Mouse (Mus musculus) bone marrow macrophage, adult 2 months (primary cell): ENCODE measurements around the gene Rev3l. TPM values are rescaled to one million over a fixed set of nuclear protein-coding genes. Genes with fewer than 3 reads are reported as not detected.

Source experiments
- H3K27ac ChIP-seq: 2 replicates; pipeline ENCODE4 v1.5.1; 2012; ENCODE audit warnings: low read depth, low read length; ENCODE audit not compliant: insufficient read depth
- H3K4me1 ChIP-seq: 2 replicates; pipeline ENCODE4 v1.6.1; 2012; ENCODE audit warnings: low read length; ENCODE audit not compliant: control insufficient read depth, insufficient read depth
- H3K4me3 ChIP-seq: 2 replicates; pipeline ENCODE4 v1.5.1; 2012; ENCODE audit warnings: mild to moderate bottlenecking, low read length, moderate library complexity; ENCODE audit not compliant: insufficient read depth
- CTCF ChIP-seq: IDR thresholded peaks from 2 replicates; pipeline ENCODE4 v1.5.1; 2012; ENCODE audit warnings: low read depth, mild to moderate bottlenecking, low read length, moderate library complexity
- POLR2A ChIP-seq: IDR thresholded peaks from 2 replicates; pipeline ENCODE4 v1.6.1; 2012; ENCODE audit warnings: mild to moderate bottlenecking, low read depth, low read length, borderline replicate concordance
- polyA plus RNA-seq: library from polyadenylated mRNA; stranded (reverse); fragments of >200 nt; gene quantifications from 2 replicates; pipeline ENCODE4 v1.2.4, GENCODE M21; 2012; ENCODE audit not compliant: missing spikeins, insufficient read depth, insufficient read length

Gene Rev3l
- polyA plus RNA-seq, 1 experiment = 11.7 TPM

DNA sequence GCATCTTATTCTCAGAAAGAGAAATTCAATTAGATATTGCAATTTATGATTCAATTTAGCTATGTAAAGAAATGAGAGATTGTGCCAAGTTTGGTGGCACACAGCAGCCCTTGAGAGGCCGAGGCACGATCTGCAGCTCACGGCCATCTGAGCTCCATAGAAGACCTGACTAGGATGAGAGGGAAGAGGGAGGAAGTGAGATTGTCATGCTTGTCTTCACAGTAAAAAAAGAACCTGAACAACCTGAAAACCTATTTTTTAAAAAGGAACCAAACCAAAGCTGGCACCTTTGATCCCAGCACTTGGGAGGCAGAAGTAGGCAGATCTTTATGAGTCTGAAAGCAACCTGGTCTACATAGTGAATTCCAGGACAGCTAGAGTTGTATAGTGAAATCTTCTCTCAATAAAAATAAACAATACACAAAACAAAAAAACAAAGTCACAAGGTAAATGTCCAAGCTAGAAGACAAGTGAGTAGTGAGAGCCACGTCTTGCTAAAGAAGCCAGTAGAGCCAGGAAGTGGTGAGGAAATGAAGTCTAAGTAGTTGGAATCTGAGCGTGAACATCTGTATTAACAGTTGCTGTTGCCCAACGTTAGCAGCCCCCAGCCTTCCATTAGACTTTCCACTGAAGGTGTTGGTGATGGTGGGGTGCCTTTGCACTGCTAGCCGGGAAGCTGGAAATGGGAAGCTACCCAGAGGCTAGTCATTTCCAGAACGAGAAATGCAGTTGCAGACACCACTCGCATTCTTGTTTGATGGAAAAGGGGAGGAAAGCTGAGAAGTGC lies 42.2 kb downstream of the Rev3l start:
- Histone ChIP-seq H3K27ac (no peak overlapping the region), H3K4me1 (0 out of 2 replicates have a peak, but pooled peaks cover 2% of the 10 kb centered on the region), H3K4me3 (no peak overlapping the region)
- TF ChIP-seq POLR2A (no peak), CTCF (no peak)

DNA sequence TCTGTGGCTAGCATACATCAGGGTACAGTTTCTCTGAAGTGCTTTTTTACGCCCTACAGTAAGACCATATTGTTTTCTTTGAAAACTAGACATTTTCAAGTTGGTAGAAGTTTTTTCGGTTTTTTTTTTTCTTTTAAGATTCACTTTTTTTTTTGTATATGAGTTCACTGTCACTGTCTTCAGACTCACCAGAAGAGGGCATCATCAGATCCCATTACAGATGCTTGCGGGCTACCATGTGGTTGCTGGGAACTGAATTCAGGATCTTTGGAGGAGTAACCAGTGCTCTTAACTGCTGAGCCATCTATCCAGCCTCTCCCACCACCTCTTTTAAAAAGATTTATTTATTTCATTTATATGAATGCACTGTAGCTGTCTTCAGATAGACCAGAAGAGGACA lies 45.0 kb downstream of the Rev3l start:
- TF ChIP-seq CTCF (no peak), POLR2A (no peak)
- Histone ChIP-seq H3K4me1 (0 out of 2 replicates have a peak, but pooled peaks cover 2% of the 10 kb centered on the region), H3K27ac (no peak overlapping the region), H3K4me3 (no peak overlapping the region)

DNA sequence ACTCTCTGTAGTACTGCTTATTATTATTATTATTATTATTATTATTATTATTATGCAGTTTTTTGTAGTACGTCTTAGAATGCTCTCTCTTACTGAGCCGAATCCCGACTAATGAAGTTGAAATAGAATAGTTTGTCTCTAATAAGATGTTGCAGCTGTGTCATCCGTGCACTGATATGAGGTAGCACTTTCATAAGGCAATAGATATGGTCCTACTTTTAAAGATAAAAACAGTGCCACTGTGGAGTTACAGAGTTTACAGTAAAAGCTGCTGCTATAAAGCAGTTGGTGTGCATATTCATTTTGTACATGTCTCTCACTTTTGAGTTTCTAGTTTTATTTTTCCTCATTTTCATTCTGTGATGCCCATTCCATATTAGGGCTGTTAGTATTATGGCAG lies 46.4 kb downstream of the Rev3l start:
- Histone ChIP-seq H3K4me1 (0 out of 2 replicates have a peak, but pooled peaks cover 2% of the 10 kb centered on the region), H3K27ac (no peak overlapping the region), H3K4me3 (no peak overlapping the region)
- TF ChIP-seq CTCF (no peak), POLR2A (no peak)

DNA sequence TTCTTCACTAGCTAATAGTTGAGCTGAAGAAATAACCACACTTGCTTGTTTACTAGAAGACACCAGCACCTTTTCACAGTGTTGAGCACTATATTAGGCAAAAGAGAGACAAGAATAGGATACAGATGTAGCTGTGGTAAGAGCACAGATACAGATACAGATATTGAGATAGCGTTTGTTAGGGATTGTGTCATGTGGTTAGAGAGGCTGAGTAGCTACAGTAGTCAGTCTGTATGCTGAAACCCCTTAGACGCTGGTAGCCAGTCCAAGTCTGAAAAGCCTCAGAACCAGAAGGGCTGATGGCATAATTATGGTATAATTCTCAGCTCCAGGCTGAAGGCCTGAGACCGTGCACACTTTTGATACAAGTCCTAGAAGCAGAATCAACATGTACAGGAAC lies 53.3 kb downstream of the Rev3l start:
- no peak overlapping the region for H3K27ac ChIP-seq
- H3K4me3 ChIP-seq = no peak overlapping the region
- TF ChIP-seq POLR2A = no peak
- no peak for TF ChIP-seq CTCF
- H3K4me1 ChIP-seq = peaks cover 3% of the 10 kb centered on the region

DNA sequence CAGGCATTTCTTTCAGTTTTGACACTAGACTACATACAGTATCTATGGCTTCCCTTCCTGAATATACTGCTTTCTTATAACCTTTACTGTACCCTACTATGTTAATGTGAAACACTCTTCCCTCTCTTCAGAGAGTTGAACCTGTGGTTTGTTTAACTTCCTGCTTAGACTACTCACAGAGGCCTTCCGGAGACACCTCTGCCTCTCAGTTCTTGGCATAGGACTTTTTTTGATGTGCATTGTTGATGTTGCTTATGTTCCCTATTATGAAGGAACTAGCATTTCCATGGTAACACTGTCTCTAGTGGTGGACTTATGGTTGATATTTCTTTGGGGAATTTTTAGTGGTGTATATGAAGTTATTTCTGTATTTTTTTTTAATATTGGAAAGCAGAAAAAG lies 61.4 kb downstream of the Rev3l start:
- no peak overlapping the region for H3K4me3 ChIP-seq
- no peaks in the 10 kb centered on the region for H3K4me1 ChIP-seq
- no peak overlapping the region for H3K27ac ChIP-seq
- TF ChIP-seq CTCF = no peak
- no peak for TF ChIP-seq POLR2A

DNA sequence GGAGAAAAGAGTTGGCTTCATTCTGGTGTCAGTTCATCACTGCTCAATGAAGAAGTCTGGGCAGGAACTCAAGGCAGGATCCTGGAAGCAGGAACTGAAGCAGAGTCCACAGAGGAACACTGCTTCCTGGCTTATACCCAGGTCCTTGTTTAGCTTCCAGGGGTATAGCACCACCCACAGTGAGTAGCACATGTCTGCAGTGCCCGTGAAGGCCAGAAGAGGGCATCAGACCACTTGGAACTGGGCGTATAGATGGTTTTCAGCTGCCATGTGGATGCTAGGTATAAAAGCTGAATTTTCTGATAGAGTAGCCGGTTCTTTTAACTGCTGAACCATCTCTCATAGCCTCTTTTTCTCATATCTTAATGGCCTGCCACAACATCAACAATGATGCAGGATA lies 79.6 kb downstream of the Rev3l start:
- Histone ChIP-seq H3K4me1 (no peaks in the 10 kb centered on the region), H3K4me3 (no peak overlapping the region), H3K27ac (no peak overlapping the region)
- no peak for TF ChIP-seq POLR2A
- peak; percentile 13; the same call in 1 of the 2 replicates for TF ChIP-seq CTCF

DNA sequence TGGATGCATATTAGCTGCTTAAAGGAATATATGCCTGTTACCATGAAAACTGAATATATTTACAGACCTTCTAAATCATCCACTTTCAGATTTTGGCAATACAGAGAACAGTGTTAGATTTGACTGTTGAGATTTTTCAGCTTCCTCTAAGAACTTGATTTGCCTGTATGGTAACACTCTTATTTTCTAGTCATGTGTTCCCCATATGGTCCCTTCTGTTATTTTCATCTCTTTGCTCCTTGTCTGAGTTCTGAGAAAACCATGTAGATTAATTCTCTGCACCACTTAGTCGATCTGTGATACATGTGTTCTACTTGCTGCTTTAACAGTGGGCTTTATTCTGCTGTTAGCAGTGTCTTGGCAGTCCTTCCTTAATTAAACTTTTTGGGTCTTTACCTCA lies 110.7 kb downstream of the Rev3l start:
- no peak for TF ChIP-seq CTCF
- Histone ChIP-seq H3K4me1 (no peaks in the 10 kb centered on the region), H3K4me3 (no peak overlapping the region), H3K27ac (no peak overlapping the region)

DNA sequence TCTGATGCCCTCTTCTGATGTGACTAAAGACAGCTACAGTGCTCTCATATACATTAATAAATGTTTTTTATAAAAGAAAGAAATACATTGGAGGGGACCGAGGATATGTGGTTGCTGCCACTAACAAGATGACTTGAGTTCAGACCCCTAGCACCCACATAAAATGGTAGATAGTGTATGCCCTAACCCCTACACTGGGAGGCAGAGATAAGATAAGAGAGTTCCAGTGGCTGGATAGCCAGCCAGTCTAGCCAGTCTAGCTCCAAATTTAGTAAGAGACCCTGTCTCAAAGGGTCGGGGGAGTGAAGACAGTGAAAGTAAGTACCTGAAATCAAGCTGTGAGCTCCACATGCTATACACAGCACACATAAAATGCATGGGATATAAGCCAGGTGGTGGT lies 133.6 kb downstream of the Rev3l start:
- H3K4me1 ChIP-seq = no peaks in the 10 kb centered on the region
- TF ChIP-seq POLR2A = no peak
- TF ChIP-seq CTCF = no peak
- H3K4me3 ChIP-seq = no peak overlapping the region
- H3K27ac ChIP-seq = no peak overlapping the region

DNA sequence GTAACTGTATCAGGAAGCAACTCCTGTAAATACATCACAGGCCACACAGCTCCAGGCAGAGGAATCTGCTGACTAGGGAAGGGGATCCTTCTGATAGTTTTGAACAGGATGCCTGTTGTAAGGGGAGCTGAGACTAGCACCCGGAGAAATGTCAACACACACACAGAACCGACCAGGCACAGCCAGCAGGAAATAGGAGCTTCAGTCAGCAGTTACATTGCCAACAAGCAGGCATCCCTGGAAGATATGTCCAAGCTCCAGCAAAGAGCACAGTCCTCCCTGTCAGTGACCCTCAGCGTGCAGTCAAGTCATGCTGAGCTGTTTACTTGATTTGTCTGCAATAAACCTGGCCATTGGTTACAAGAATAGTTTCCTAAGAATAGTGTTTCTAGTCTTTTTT lies 156.7 kb downstream of the Rev3l start:
- Histone ChIP-seq H3K27ac (no peak overlapping the region), H3K4me3 (no peak overlapping the region), H3K4me1 (peaks cover 5% of the 10 kb centered on the region)
- TF ChIP-seq POLR2A = no peak
- no peak for TF ChIP-seq CTCF

DNA sequence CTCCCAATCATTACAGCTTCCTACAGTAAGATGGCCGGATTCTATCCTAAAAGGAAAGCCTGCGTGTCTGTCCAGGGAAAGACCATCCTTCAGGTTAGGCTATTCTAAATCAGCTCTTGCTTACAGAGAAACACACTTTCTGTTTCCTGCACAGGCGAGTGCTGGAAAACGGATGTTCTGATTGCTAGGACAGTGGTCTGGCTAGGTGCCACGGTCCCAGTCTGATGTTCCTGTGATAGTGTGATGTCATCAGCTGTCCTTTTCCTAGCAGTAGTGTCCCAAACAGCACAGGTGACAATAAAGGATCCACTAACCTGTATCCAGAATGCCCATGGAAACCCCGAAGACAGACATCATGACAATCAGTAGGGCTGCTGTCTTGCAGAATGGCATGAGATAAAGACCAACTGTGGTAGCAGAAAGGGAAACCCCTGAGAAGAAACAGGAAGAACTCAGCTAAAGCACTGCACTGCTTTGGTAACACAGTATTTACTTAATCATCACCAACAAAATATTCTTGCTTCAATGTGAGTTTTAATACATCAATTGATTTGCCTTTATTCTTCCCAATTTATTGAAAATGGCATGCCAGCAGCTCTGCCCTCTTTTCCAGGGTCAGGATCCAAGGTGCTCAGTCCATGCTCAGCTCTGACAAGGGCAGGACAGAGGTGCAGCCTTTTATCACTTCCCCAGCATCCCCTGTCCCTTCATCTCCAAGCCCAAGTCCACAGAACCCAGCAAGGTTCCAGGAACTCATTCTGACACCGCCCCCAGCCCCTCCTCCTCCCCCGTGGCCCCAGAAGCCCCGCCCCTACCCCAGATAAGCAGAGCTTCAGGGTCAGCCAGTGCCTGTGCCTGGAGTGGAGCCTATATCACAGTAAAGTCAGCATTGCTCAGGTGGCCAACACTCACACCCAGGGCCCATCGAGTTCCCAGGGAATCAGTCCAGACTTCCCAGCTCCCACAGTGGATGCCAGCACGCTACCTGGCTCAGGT lies 162.1 kb downstream of the Rev3l start:
- TF ChIP-seq CTCF = no peak
- no peak for TF ChIP-seq POLR2A
- H3K4me3 ChIP-seq = no peak overlapping the region
- peaks cover 12% of the 10 kb centered on the region for H3K4me1 ChIP-seq
- H3K27ac ChIP-seq = no peak overlapping the region
